Mouse (Mus musculus) liver, postnatal 0 days (tissue): ENCODE data around the gene Ttf1. TPM values are rescaled to one million over a fixed set of nuclear protein-coding genes. Genes with fewer than 3 reads are reported as not detected.

ENCODE experiments used
- ATAC-seq: fragments of 200-750 bp; cut with Nextera tagmentation; 2 replicates; pipeline ENCODE4 v1.8.0; 2017; ENCODE audit warnings: mild to moderate bottlenecking, moderate library complexity
- DNase-seq: peaks from one replicate; pipeline ENCODE4 v3.0.0-alpha.2; 2016
- H3K27ac ChIP-seq: fragments of 300-500 bp; sonication (generic); 2 replicates; pipeline ENCODE4 v1.5.1; 2014; ENCODE audit warnings: antibody characterized with exemption, moderate library complexity, mild to moderate bottlenecking, low read depth
- H3K27me3 ChIP-seq: fragments of 300-500 bp; sonication (generic); 2 replicates; pipeline ENCODE4 v1.6.1; 2014; ENCODE audit warnings: low read length, control low read depth, mixed read lengths; ENCODE audit not compliant: insufficient read depth
- H3K36me3 ChIP-seq: fragments of 300-500 bp; sonication (generic); replicated peaks from 2 replicates; pipeline ENCODE4 v1.6.1; 2014; ENCODE audit warnings: mild to moderate bottlenecking, control low read depth, low read length, moderate library complexity, mixed read lengths; ENCODE audit not compliant: insufficient read depth
- H3K4me1 ChIP-seq: fragments of 300-500 bp; sonication (generic); 2 replicates; pipeline ENCODE4 v1.6.1; 2014; ENCODE audit warnings: antibody characterized with exemption, mild to moderate bottlenecking, control low read depth; ENCODE audit not compliant: insufficient read depth
- H3K4me2 ChIP-seq: fragments of 300-500 bp; sonication (generic); 2 replicates; pipeline ENCODE4 v1.6.1; 2014; ENCODE audit warnings: low read depth, mild to moderate bottlenecking, low read length, moderate library complexity, mixed read lengths
- H3K4me3 ChIP-seq: fragments of 300-500 bp; sonication (generic); 2 replicates; pipeline ENCODE4 v1.5.1; 2014; ENCODE audit warnings: low read depth, low read length
- H3K9ac ChIP-seq: fragments of 300-500 bp; sonication (generic); replicated peaks from 2 replicates; pipeline ENCODE4 v1.6.1; 2014; ENCODE audit warnings: mild to moderate bottlenecking, moderate library complexity
- H3K9me3 ChIP-seq: fragments of 300-500 bp; sonication (generic); 2 replicates; pipeline ENCODE4 v1.6.1; 2016; ENCODE audit warnings: mild to moderate bottlenecking, control low read depth, low read length, mixed read lengths
- CTCF ChIP-seq: sonication (generic); IDR thresholded peaks from 2 replicates; pipeline ENCODE4 v1.5.1; 2016; ENCODE audit warnings: antibody characterized with exemption, low read depth
- EP300 ChIP-seq: IDR thresholded peaks from 2 replicates; pipeline ENCODE4 v1.6.1; 2016; ENCODE audit warnings: antibody characterized with exemption, low read depth, mild to moderate bottlenecking
- WGBS: fragments of 180-500 bp; shearing (Covaris S2); extraction: QIAGEN DNeasy Blood & Tissue Kit; methylation state at CpG from one replicate; pipeline ENCODE4 v1.1.7; 2014; ENCODE audit not compliant: insufficient replicate concordance; 5-methylcytosine and 5-hydroxymethylcytosine counted together
- polyA plus RNA-seq: library from polyadenylated mRNA; unstranded; fragments of >200 nt; fragmentation: Nextera tagmentation; extraction: Ambion mirVana; gene quantifications from 2 replicates; pipeline ENCODE4 v1.2.1, GENCODE M21; 2015

Ttf1 gene
- polyA plus RNA-seq, 1 experiment from 2014 or later, result 3.0 TPM

DNA sequence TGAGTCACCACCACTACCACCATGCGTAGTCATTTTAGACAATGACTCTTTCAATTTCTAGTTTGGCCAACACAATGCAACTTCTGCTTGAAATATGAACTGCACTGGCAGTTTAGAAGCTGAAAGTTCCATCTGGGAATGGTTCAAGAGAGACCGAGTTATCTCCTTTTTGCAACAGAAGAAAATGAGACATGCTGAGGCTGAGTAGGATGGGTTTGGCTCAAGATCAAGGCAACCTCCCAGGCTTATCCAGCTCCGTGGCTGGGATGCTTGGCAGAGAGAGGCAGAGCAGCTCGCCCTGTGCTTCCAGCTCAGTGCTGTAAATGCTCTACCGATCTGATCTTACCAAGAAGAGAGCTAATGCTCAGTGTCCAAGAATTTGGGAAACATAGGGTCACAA lies 34.8 kb upstream of the Ttf1 start:
- ATAC-seq, result no peak

DNA sequence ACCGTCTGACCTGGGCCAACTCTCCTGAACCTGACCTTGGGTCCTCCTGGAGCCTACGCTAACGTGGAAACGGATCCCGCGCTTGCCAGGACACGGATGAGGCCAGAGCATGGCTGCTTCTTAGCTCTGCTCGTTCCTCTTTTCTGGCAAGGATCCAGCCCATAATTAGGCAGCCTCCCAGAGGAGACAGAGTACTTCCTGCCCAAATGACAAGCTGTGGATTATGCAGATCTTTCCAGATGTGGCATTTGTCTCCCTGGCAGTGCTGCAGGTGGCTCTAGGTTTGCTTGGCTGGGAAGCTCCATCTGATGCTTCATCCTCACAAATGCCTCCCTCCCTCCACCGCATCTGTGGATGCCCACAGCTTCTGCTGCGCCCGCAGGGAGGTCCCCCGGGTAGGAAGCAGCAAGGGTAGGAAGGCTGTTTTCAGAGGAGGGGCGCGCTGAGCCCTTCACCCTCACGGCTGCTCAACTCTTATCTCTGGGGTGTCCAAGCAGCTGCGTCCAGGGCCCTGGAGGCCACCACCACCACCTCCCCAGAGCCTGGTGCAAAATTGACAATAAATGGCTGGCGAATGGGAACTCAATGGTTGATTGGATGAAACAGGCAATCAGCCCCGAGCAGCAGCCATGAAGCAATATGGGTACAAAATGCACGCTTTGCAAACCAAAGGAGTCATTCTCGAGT lies 29.9 kb upstream of the Ttf1 start:
- no peak for ATAC-seq
- DNase-seq, result peak; percentile 18

More for the DNA sequence above, 34.8 kb upstream of the Ttf1 start:
- Histone ChIP-seq H3K4me1 (no peaks in the 10 kb centered on the region), H3K27ac (no peak overlapping the region), H3K9ac (no peak overlapping the region), H3K27me3 (no peaks in the 10 kb centered on the region), H3K9me3 (no peaks in the 10 kb centered on the region), H3K36me3 (no peaks in the 10 kb centered on the region), H3K4me3 (no peak overlapping the region), H3K4me2 (no peak overlapping the region)
- TF ChIP-seq EP300 (no peak), CTCF (no peak)
- WGBS, result 73% methylated on average over 5 of the region's 5 CpGs
- DNase-seq, result no peak

DNA sequence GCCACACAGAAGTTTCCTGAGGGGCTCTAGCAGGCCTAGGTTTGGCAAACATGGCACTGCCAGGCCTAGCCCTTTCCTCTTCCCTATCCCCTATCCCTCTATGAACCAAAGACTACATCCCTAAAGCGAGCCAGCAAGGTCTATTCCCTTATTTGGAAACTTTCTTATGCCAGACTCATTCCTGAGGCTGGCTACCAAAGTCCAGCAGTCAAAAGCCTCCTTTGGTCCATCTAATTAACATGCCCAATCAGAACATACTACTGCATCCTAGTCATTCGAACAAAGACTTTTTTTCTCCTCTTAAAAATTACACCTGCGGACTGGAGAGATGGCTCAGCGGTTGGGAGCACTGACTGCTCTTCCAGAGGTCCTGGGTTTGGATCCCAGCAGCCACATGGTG lies 28.1 kb upstream of the Ttf1 start:
- ATAC-seq (no peak), DNase-seq (no peak)
- Histone ChIP-seq H3K4me3 (no peak overlapping the region), H3K4me1 (peaks cover 8% of the 10 kb centered on the region), H3K36me3 (no peaks in the 10 kb centered on the region), H3K27me3 (no peaks in the 10 kb centered on the region), H3K4me2 (no peak overlapping the region), H3K9me3 (no peaks in the 10 kb centered on the region), H3K27ac (no peak overlapping the region), H3K9ac (no peak overlapping the region)
- 77% methylated on average over 4 of the region's 4 CpGs for WGBS
- no peak for TF ChIP-seq EP300
- TF ChIP-seq CTCF, result no peak

More for the DNA sequence above, 29.9 kb upstream of the Ttf1 start:
- no peak overlapping the region for H3K27ac ChIP-seq
- no peaks in the 10 kb centered on the region for H3K9me3 ChIP-seq
- no peaks in the 10 kb centered on the region for H3K36me3 ChIP-seq
- WGBS, result 42% methylated on average over 20 of the region's 20 CpGs
- no peak overlapping the region for H3K4me2 ChIP-seq
- TF ChIP-seq CTCF, result no peak
- no peaks in the 10 kb centered on the region for H3K27me3 ChIP-seq
- no peak overlapping the region for H3K4me3 ChIP-seq
- no peak overlapping the region for H3K9ac ChIP-seq
- H3K4me1 ChIP-seq, result peaks cover 8% of the 10 kb centered on the region

DNA sequence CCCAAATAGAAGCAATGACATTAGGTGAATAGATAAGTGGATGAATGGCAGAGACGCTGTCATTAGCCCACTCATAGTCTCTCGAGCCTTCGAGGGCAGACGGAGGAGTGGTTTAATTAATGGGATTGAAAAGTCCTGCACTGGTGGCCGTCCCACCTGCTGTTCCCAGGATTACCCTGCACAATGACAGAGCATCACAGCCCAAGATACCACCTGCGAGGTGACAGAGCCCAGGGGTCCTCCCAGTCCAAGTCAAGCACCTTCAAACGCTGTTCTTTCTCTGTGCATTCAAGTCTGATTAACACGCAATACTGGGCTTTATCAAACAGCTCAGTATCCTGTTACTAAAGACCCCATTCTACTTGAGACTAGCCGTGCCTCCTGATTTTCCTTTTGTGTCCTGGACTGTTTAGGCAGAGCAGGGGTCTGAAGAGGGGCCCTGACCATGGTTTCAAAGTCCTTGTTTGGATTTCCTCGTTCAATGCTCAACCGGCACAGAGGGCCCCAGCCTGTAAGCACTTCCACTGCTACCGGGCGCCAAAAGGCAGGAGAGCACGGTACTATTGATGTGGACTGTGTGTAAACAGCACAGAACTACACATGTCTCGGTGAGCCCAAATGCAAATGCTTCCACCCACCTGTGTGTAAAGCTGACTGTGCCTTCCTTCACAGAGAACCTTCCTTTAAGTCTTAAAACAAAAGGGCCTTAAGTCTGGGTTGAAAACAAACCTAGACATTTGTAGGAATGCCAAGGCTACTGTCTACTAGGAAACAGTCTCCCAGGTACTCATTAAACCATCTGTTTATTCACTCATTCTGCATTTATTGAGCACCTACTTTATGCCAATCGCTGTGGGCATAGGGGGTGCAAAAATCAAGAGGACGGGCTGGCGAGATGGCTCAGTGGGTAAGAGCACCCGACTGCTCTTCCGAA lies 25.3 kb upstream of the Ttf1 start:
- Histone ChIP-seq H3K4me2 (no peak overlapping the region), H3K27ac (peak overlapping the region; percentile 79), H3K4me3 (no peak overlapping the region), H3K27me3 (no peaks in the 10 kb centered on the region; the same call in 1 of the 2 replicates), H3K9ac (no peak overlapping the region), H3K4me1 (peaks cover 8% of the 10 kb centered on the region), H3K9me3 (no peaks in the 10 kb centered on the region), H3K36me3 (no peaks in the 10 kb centered on the region)
- peak; percentile 49 for DNase-seq
- ATAC-seq, result peak; percentile 85
- TF ChIP-seq CTCF (no peak), EP300 (no peak)
- WGBS, result 51% methylated on average over 20 of the region's 20 CpGs

DNA sequence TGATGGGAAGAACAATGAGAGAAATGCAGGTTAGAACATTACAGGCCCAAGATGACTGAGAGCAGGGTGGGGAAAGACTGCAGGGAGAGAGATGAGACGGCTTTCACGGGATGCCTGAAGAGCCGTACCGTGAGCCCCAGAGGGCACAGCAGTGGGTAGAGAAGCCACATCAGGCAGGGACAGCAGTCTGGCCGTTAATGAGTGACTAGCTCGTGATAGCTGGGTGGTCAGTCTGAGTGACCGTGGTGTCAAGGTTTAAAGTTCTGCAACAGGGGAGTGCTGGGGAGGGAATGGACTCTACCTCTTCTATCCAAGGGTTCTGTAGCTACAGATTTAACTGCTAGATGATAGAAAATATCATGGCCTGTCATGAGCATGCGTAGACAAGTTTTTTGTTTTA lies 24.4 kb upstream of the Ttf1 start:
- peaks cover 8% of the 10 kb centered on the region for H3K4me1 ChIP-seq
- DNase-seq (peak; percentile 56), ATAC-seq (peak; percentile 92)
- no peak overlapping the region for H3K9ac ChIP-seq
- peak overlapping the region; percentile 62 for H3K27ac ChIP-seq
- H3K4me3 ChIP-seq, result no peak overlapping the region
- TF ChIP-seq EP300, result peak; percentile 47; the same call in 1 of the 2 replicates
- TF ChIP-seq CTCF, result no peak
- WGBS, result 47% methylated on average over 8 of the region's 8 CpGs
- H3K4me2 ChIP-seq, result peak overlapping the region; percentile 20
- no peaks in the 10 kb centered on the region for H3K9me3 ChIP-seq
- H3K27me3 ChIP-seq, result no peaks in the 10 kb centered on the region; the same call in 1 of the 2 replicates
- H3K36me3 ChIP-seq, result no peaks in the 10 kb centered on the region

DNA sequence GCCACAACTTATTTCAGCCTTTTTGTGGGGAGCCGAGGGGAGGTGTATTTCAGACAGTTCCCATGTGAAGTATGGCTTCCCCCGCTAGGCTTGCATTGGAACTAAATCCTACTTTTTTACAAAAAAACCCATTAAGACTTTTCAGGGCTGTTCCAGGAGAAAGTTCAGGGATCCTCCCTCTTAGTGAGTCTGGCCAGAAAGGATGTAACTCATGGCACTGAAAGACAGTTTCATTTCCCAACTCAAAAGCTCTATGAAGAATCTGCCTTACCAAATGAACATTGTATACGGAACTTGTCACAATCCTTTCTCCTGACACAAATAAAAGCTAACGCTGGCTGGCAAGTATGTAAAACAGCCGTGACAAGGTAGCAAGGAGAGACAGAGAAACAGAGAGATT lies 20.3 kb upstream of the Ttf1 start:
- no peak for ATAC-seq
- no peaks in the 10 kb centered on the region for H3K4me1 ChIP-seq
- no peak overlapping the region for H3K4me2 ChIP-seq
- no peaks in the 10 kb centered on the region; the same call in 1 of the 2 replicates for H3K27me3 ChIP-seq
- H3K9me3 ChIP-seq, result no peaks in the 10 kb centered on the region
- H3K9ac ChIP-seq, result no peak overlapping the region
- no peak for TF ChIP-seq CTCF
- no peak for TF ChIP-seq EP300
- no peak overlapping the region for H3K27ac ChIP-seq
- H3K36me3 ChIP-seq, result no peaks in the 10 kb centered on the region
- no peak overlapping the region for H3K4me3 ChIP-seq
- DNase-seq, result no peak
- WGBS, result 43% methylated on average over 5 of the region's 5 CpGs
